Mouse (Mus musculus) ES-CJ7 (cell line): ENCODE results near the gene Cep68.

Experiments
- DNase-seq: peaks from one replicate; pipeline ENCODE4 v3.0.0; 2011; ENCODE audit warnings: low read depth, low spot score

Cep68 gene

GRCm38 (mm10) chr11:20249296-20250110 is at the start of gene Cep68:
Gene Cep68 (minus strand): TSS chr11:20249429.
- DNase-seq = peak; percentile 95

GRCm38 (mm10) chr11:20284463-20284862 is 35.2 kb upstream of the Cep68 start:
- no peak for DNase-seq

- DNase-seq = no peak
These were observed 33.5 kb upstream of the Cep68 start for GRCm38 (mm10) chr11:20282601-20283219.

GRCm38 (mm10) chr11:20280982-20281381 is 31.8 kb upstream of the Cep68 start:
- DNase-seq = no peak

- DNase-seq = no peak
These were observed 29.5 kb upstream of the Cep68 start for GRCm38 (mm10) chr11:20278702-20279101.

- DNase-seq = no peak
These were observed 27.9 kb upstream of the Cep68 start for GRCm38 (mm10) chr11:20277106-20277505.

- DNase-seq = no peak
These were observed 26.7 kb upstream of the Cep68 start for GRCm38 (mm10) chr11:20275974-20276373.

- no peak for DNase-seq
These were observed 20.7 kb upstream of the Cep68 start for GRCm38 (mm10) chr11:20269885-20270284.

- DNase-seq = peak; percentile 44
These were observed 13.6 kb upstream of the Cep68 start for GRCm38 (mm10) chr11:20262628-20263380.

- no peak for DNase-seq
These were observed 5.6 kb upstream of the Cep68 start for GRCm38 (mm10) chr11:20254791-20255190.

- DNase-seq = no peak
These were observed 3.9 kb upstream of the Cep68 start for GRCm38 (mm10) chr11:20253088-20253487.

GRCm38 (mm10) chr11:20250476-20251178 is 1.4 kb upstream of the Cep68 start:
- peak; percentile 67 for DNase-seq

- no peak for DNase-seq
These were observed 389 bp downstream of the Cep68 start for GRCm38 (mm10) chr11:20248840-20249239.

GRCm38 (mm10) chr11:20248277-20248676 is 952 bp downstream of the Cep68 start:
- DNase-seq = no peak

GRCm38 (mm10) chr11:20247146-20247855 is 1.9 kb downstream of the Cep68 start:
- no peak for DNase-seq

GRCm38 (mm10) chr11:20246616-20247015 is 2.6 kb downstream of the Cep68 start:
- DNase-seq = no peak

- DNase-seq = no peak
These were observed 3.9 kb downstream of the Cep68 start for GRCm38 (mm10) chr11:20245316-20245715.

GRCm38 (mm10) chr11:20244336-20245290 is 4.6 kb downstream of the Cep68 start:
- peak; percentile 73 for DNase-seq

- peak; percentile 55 for DNase-seq
These were observed 5.9 kb downstream of the Cep68 start for GRCm38 (mm10) chr11:20243214-20243913.
